Mouse (Mus musculus) thymus, adult 2 months (tissue): ENCODE measurements around the gene Neurod2. TPM values are rescaled to one million over a fixed set of nuclear protein-coding genes. Genes with fewer than 3 reads are reported as not detected.

Experiments
- DNase-seq: peaks from one replicate; pipeline ENCODE4 v3.0.0; 2021
- H3K27ac ChIP-seq: fragments of 200-500 bp; 2 replicates; pipeline ENCODE4 v1.5.1; 2012; ENCODE audit warnings: low read length, control low read depth; ENCODE audit not compliant: control insufficient read depth, insufficient read depth
- H3K27me3 ChIP-seq: fragments of 200-500 bp; 2 replicates; pipeline ENCODE4 v1.6.1; 2012; ENCODE audit warnings: mild to moderate bottlenecking, low read length, moderate library complexity, mixed read lengths; ENCODE audit not compliant: control insufficient read depth, insufficient read depth
- H3K36me3 ChIP-seq: fragments of 200-500 bp; 2 replicates; pipeline ENCODE4 v1.6.1; 2012; ENCODE audit warnings: mild to moderate bottlenecking, low read length, moderate library complexity; ENCODE audit not compliant: control insufficient read depth, insufficient read depth
- H3K4me1 ChIP-seq: fragments of 200-500 bp; replicated peaks from 2 replicates; pipeline ENCODE4 v1.6.1; 2012; ENCODE audit warnings: low read length; ENCODE audit not compliant: control insufficient read depth, insufficient read depth
- H3K4me3 ChIP-seq: fragments of 200-500 bp; 2 replicates; pipeline ENCODE4 v1.5.1; 2012; ENCODE audit warnings: mild to moderate bottlenecking, low read length, control low read depth, moderate library complexity; ENCODE audit not compliant: control insufficient read depth, insufficient read depth
- CTCF ChIP-seq: fragments of 200-500 bp; IDR thresholded peaks from 2 replicates; pipeline ENCODE4 v1.5.1; 2012; ENCODE audit warnings: mild to moderate bottlenecking, control low read depth, low read length, moderate library complexity, borderline replicate concordance; ENCODE audit not compliant: control insufficient read depth, poor library complexity, insufficient read depth; ENCODE audit errors: extremely low read depth
- POLR2A ChIP-seq: fragments of 200-500 bp; IDR thresholded peaks from 2 replicates; pipeline ENCODE4 v1.6.1; 2012; ENCODE audit warnings: mild to moderate bottlenecking, low read length, control low read depth, moderate library complexity; ENCODE audit not compliant: control insufficient read depth, poor library complexity, insufficient read depth; ENCODE audit errors: extremely low read depth
- WGBS: fragments of 180-500 bp; shearing (Covaris S2); methylation state at CpG from one replicate; pipeline ENCODE4 v1.1.7; 2018; 5-methylcytosine and 5-hydroxymethylcytosine counted together
- polyA plus RNA-seq: library from polyadenylated mRNA; depleted of rRNA; stranded (reverse); fragments of >200 nt; gene quantifications from 2 replicates; pipeline ENCODE4 v1.2.3, GENCODE M21; 2012; rRNA removed

Gene Neurod2
- polyA plus RNA-seq, 1 experiment: 0.12 TPM

GRCm38 (mm10) chr11:98287961-98288360 is 41.5 kb downstream of the Neurod2 start:
- WGBS: 65% methylated on average over 7 of the region's 7 CpGs

GRCm38 (mm10) chr11:98287531-98287930 is 41.9 kb downstream of the Neurod2 start:
- Histone ChIP-seq H3K27ac (no peak overlapping the region), H3K4me1 (no peaks in the 10 kb centered on the region), H3K4me3 (no peak overlapping the region), H3K36me3 (no peaks in the 10 kb centered on the region), H3K27me3 (no peaks in the 10 kb centered on the region)
- TF ChIP-seq CTCF (no peak), POLR2A (no peak)
- DNase-seq: no peak
- 51% methylated on average over 5 of the region's 5 CpGs for WGBS

More at GRCm38 (mm10) chr11:98287961-98288360, 41.5 kb downstream of the Neurod2 start:
- Histone ChIP-seq H3K36me3 (no peaks in the 10 kb centered on the region), H3K27me3 (no peaks in the 10 kb centered on the region), H3K27ac (no peak overlapping the region), H3K4me3 (no peak overlapping the region), H3K4me1 (no peaks in the 10 kb centered on the region)
- no peak for DNase-seq
- TF ChIP-seq POLR2A (no peak), CTCF (no peak)

- Histone ChIP-seq H3K36me3 (no peaks in the 10 kb centered on the region), H3K27me3 (no peaks in the 10 kb centered on the region), H3K4me3 (no peak overlapping the region), H3K4me1 (no peaks in the 10 kb centered on the region), H3K27ac (no peak overlapping the region)
- TF ChIP-seq CTCF: no peak
- no peak for TF ChIP-seq POLR2A
- WGBS: 88% methylated on average over 2 of the region's 2 CpGs
- DNase-seq: no peak
Measured at GRCm38 (mm10) chr11:98285368-98285767, 44.1 kb downstream of the Neurod2 start.

- peak; percentile 4 for DNase-seq
- Histone ChIP-seq H3K36me3 (no peaks in the 10 kb centered on the region), H3K27ac (no peak overlapping the region), H3K4me1 (no peaks in the 10 kb centered on the region), H3K27me3 (no peaks in the 10 kb centered on the region), H3K4me3 (no peak overlapping the region)
- no peak for TF ChIP-seq CTCF
- no peak for TF ChIP-seq POLR2A
- 8% methylated on average over 15 of the region's 17 CpGs for WGBS
Measured at GRCm38 (mm10) chr11:98284230-98284629, 45.2 kb downstream of the Neurod2 start.

GRCm38 (mm10) chr11:98283740-98284139 is 45.7 kb downstream of the Neurod2 start:
- no peak for DNase-seq
- Histone ChIP-seq H3K4me3 (no peak overlapping the region), H3K27me3 (no peaks in the 10 kb centered on the region), H3K4me1 (no peaks in the 10 kb centered on the region), H3K27ac (no peak overlapping the region), H3K36me3 (peaks cover 4% of the 10 kb centered on the region; the same call in 1 of the 2 replicates)
- WGBS: 84% methylated on average over 9 of the region's 9 CpGs
- TF ChIP-seq POLR2A (no peak), CTCF (no peak)

Other genes starting within 250 kb of the Neurod2 start
- 37.8 and 40.3 TPM in 2 replicates for gene Fbxl20, start 179.2 kb downstream of the Neurod2 start, polyA plus RNA-seq
- 29.0 and 30.8 TPM in 2 replicates for gene Med1, start 136.4 kb downstream of the Neurod2 start, polyA plus RNA-seq
- gene Cdk12, start 126.6 kb downstream of the Neurod2 start, polyA plus RNA-seq: 27.0 and 30.4 TPM in 2 replicates
- gene Ppp1r1b, start 18.8 kb upstream of the Neurod2 start, polyA plus RNA-seq: 5.9 and 11.5 TPM in 2 replicates
- gene Stard3, start 28.7 kb upstream of the Neurod2 start, polyA plus RNA-seq: 260 and 271 TPM in 2 replicates
- gene Tcap, start 54.2 kb upstream of the Neurod2 start, polyA plus RNA-seq: 9.9 and 83.8 TPM in 2 replicates
- gene Pnmt, start 56.8 kb upstream of the Neurod2 start, polyA plus RNA-seq: 0.77 and 1.3 TPM in 2 replicates
- gene Pgap3, start 70.8 kb upstream of the Neurod2 start, polyA plus RNA-seq: 51.8 and 52.5 TPM in 2 replicates
- gene Erbb2, start 82.8 kb upstream of the Neurod2 start, polyA plus RNA-seq: 6.0 and 6.6 TPM in 2 replicates
- 70.5 and 96.7 TPM in 2 replicates for gene Mien1, start 109.3 kb upstream of the Neurod2 start, polyA plus RNA-seq
- 6.7 and 6.8 TPM in 2 replicates for gene Grb7, start 116.7 kb upstream of the Neurod2 start, polyA plus RNA-seq
- 143 and 183 TPM in 2 replicates for gene Ikzf3, start 216.4 kb upstream of the Neurod2 start, polyA plus RNA-seq
- 1.1 and 1.2 TPM in 2 replicates for gene Zpbp2, start 221.4 kb upstream of the Neurod2 start, polyA plus RNA-seq